Mouse (Mus musculus) heart, embryonic 14.5 days (tissue): ENCODE measurements around the gene Cacna1a. TPM values are rescaled to one million over a fixed set of nuclear protein-coding genes. Genes with fewer than 3 reads are reported as not detected.

Experiments
- ATAC-seq: fragments of 200-750 bp; cut with Nextera tagmentation; 2 replicates; pipeline ENCODE4 v1.8.0; 2017; ENCODE audit warnings: low read depth, moderate TSS enrichment; ENCODE audit not compliant: insufficient number of reproducible peaks, insufficient read depth, low FRiP score
- H3K27ac ChIP-seq, 2 experiments: fragments of 200-500 bp in 1 of 2; fragments of 300-500 bp in 1 of 2; sonication (generic) in 1 of 2; replicated peaks in 1 of 2; 2 replicates each; pipeline ENCODE4 v1.5.1; 2012 to 2014; ENCODE audit warnings: low read depth in 2 of 2, low read length in 2 of 2, control low read depth in 1 of 2, mild to moderate bottlenecking in 1 of 2, mixed read lengths in 1 of 2; ENCODE audit not compliant: control insufficient read depth in 1 of 2, insufficient read depth in 1 of 2
- H3K27me3 ChIP-seq: fragments of 300-500 bp; sonication (generic); 2 replicates; pipeline ENCODE4 v1.6.1; 2014; ENCODE audit warnings: mild to moderate bottlenecking, low read length, control low read depth; ENCODE audit not compliant: control insufficient read depth, insufficient read depth
- H3K36me3 ChIP-seq: fragments of 300-500 bp; sonication (generic); 2 replicates; pipeline ENCODE4 v1.6.1; 2014; ENCODE audit warnings: mild to moderate bottlenecking, control low read depth, low read length, mixed read lengths; ENCODE audit not compliant: control insufficient read depth, insufficient read depth
- H3K4me1 ChIP-seq, 2 experiments: fragments of 200-500 bp in 1 of 2; fragments of 300-500 bp in 1 of 2; sonication (generic) in 1 of 2; 2 replicates each; pipeline ENCODE4 v1.6.1; 2012 to 2014; ENCODE audit warnings: low read length in 2 of 2, control low read depth in 1 of 2, mixed read lengths in 1 of 2; ENCODE audit not compliant: control insufficient read depth in 2 of 2, insufficient read depth in 2 of 2
- H3K4me2 ChIP-seq: fragments of 300-500 bp; sonication (generic); 2 replicates; pipeline ENCODE4 v1.6.1; 2014; ENCODE audit warnings: mild to moderate bottlenecking, low read length
- H3K4me3 ChIP-seq, 2 experiments: fragments of 200-500 bp in 1 of 2; fragments of 300-500 bp in 1 of 2; sonication (generic) in 1 of 2; 2 replicates each; pipeline ENCODE4 v1.5.1; 2012 to 2014; ENCODE audit warnings: low read length in 2 of 2, mild to moderate bottlenecking in 2 of 2, control low read depth in 1 of 2, low read depth in 1 of 2, moderate library complexity in 1 of 2; ENCODE audit not compliant: control insufficient read depth in 1 of 2, insufficient read depth in 1 of 2
- H3K9ac ChIP-seq: fragments of 300-500 bp; sonication (generic); 2 replicates; pipeline ENCODE4 v1.6.1; 2014; ENCODE audit warnings: mild to moderate bottlenecking, low read length
- H3K9me3 ChIP-seq: fragments of 300-500 bp; sonication (generic); 2 replicates; pipeline ENCODE4 v1.6.1; 2016; ENCODE audit warnings: low read length, control low read depth; ENCODE audit not compliant: control insufficient read depth
- WGBS: fragments of 180-500 bp; shearing (Covaris S2); extraction: QIAGEN DNeasy Blood & Tissue Kit; methylation state at CpG from one replicate; pipeline ENCODE4 v1.1.7; 2014; 5-methylcytosine and 5-hydroxymethylcytosine counted together
- polyA plus RNA-seq: library from polyadenylated mRNA; unstranded; fragments of >200 nt; fragmentation: Nextera tagmentation; extraction: Ambion mirVana; gene quantifications from 2 replicates; pipeline ENCODE4 v1.2.1, GENCODE M21; 2014

The Cacna1a gene
- polyA plus RNA-seq, 1 experiment from 2014 or later, result 8.4 TPM

DNA sequence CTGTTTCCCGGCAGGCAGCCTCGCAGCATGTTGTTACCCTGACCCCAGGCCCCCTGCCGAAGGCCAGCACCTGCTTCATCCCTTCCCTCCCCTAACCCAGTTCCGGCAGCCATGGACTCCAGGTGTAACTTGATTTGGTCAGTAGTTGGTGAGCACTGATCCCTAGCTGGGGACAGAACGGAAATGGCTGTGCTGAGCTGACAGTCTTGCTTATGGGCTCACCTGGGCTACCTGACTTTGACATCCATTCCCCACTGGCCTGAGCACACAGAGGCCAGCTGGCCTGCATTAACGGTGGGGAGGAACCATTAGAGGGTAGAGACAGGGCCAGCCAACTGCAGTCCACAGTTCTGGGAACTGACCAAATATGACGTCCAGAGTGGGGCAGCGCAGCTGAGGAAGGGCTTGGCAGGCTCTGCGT, 58.3 kb downstream of the Cacna1a start:
- H3K4me3 ChIP-seq, result no peak overlapping the region
- H3K9me3 ChIP-seq, result no peaks in the 10 kb centered on the region
- H3K27me3 ChIP-seq, result no peaks in the 10 kb centered on the region
- H3K27ac ChIP-seq, result no peak overlapping the region
- no peak overlapping the region for H3K4me2 ChIP-seq
- H3K36me3 ChIP-seq, result no peaks in the 10 kb centered on the region
- 78% methylated on average over 9 of the region's 9 CpGs for WGBS
- ATAC-seq, result no peak
- H3K9ac ChIP-seq, result no peak overlapping the region
- H3K4me1 ChIP-seq, result peaks cover 0 to 4% of the 10 kb centered on the region in 2 experiments; a peak in 2 of 4 replicates

DNA sequence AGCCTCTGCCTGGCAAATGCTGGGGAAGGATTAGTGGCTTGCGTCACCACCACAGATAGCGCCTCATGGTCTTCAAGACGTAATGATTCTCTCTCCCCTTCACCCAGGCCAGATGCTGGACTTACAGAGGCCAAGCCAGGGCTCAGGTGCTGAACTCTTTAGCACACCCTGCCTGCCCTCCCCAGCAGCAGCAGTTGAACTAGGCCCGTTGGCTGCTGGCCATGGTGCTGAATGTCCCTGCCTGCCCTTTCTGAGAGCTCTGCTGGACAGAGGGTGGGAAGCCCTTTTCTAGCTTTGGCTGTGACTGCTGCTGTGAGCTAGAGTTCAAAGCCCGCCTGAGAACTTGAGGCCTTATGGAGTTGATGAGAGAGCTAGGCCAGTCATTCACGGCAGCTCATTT, 66.3 kb downstream of the Cacna1a start:
- ATAC-seq, result no peak
- no peak overlapping the region for H3K27ac ChIP-seq
- H3K27me3 ChIP-seq, result no peaks in the 10 kb centered on the region
- WGBS, result 18% methylated on average over 6 of the region's 6 CpGs
- H3K4me2 ChIP-seq, result no peak overlapping the region
- peaks cover 2 to 4% of the 10 kb centered on the region in 2 experiments; a peak in 1 of 4 replicates for H3K4me1 ChIP-seq
- H3K9me3 ChIP-seq, result no peaks in the 10 kb centered on the region
- H3K36me3 ChIP-seq, result no peaks in the 10 kb centered on the region
- H3K4me3 ChIP-seq, result no peak overlapping the region
- no peak overlapping the region for H3K9ac ChIP-seq

DNA sequence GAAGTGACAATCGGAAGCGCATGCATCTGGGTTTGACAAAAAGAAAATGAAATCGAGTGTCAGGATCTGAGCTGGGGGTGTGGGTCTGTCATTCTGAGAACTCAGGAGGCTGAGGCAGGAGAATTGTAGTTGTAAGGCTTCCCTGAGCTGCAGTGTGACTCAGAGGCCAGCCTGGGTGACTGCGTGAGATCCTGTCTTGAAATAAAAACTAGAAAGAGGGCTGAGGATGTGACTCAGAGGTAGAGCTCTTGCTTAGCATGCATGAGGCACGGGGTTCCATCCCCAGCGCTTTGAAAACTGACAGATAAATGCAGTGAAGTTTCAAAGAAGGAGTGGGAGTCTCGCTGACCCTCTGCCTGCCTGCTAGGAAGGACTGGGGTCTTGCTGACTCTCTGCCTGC, 70.6 kb downstream of the Cacna1a start:
- Histone ChIP-seq H3K9ac (no peak overlapping the region), H3K4me2 (no peak overlapping the region), H3K4me1 (peaks cover 11 to 16% of the 10 kb centered on the region in 2 experiments; a peak in 3 of 4 replicates), H3K9me3 (peaks cover 15% of the 10 kb centered on the region), H3K27ac (no peak overlapping the region), H3K4me3 (no peak overlapping the region), H3K27me3 (no peaks in the 10 kb centered on the region), H3K36me3 (no peaks in the 10 kb centered on the region)
- ATAC-seq, result no peak
- WGBS, result 59% methylated on average over 7 of the region's 7 CpGs

DNA sequence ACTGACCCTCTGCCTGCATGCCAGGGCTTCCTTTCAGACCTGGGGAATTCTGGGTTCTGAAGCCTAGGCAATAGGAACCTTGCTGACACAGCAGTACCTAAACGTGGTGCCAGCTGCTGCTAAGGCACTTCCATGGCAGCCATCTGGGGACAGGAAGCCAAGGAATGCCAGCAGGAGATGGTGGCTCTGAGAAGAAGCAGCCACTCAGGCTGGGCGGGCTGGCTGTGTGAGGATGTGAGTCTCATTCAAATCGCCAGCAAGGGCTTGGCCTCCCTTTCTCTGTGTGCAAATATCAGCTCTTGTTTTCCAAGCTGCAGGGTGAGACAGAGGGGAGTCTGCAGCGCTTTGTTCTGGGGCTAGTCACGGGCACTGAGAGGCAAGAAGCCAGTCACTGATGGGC, 71.0 kb downstream of the Cacna1a start:
- peaks cover 15% of the 10 kb centered on the region for H3K9me3 ChIP-seq
- no peaks in the 10 kb centered on the region for H3K36me3 ChIP-seq
- H3K27ac ChIP-seq, result no peak overlapping the region
- ATAC-seq, result no peak
- H3K27me3 ChIP-seq, result no peaks in the 10 kb centered on the region
- 29% methylated on average over 5 of the region's 5 CpGs for WGBS
- peaks cover 11 to 16% of the 10 kb centered on the region in 2 experiments; a peak in 3 of 4 replicates for H3K4me1 ChIP-seq
- H3K4me2 ChIP-seq, result no peak overlapping the region
- no peak overlapping the region for H3K9ac ChIP-seq
- no peak overlapping the region for H3K4me3 ChIP-seq

DNA sequence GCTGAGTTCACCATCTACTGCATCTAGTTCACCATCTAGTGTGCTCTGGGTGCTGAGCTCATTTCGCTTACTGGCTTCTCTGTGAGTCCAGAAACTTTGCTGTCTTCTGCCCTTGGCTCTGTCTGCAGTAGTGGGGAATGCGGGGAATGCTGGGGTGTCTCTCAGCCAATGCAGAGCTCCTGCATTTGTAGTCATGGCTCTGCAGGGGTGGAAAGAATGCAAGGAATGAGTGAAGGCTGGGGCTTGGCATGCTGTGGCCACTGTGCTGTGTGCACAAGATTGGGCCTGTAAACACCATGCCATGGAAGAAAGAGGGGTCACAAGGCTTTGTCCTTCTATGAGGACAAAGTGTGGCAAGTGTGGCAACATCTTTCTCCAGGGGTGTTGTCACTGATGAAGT, 72.5 kb downstream of the Cacna1a start:
- no peak overlapping the region for H3K9ac ChIP-seq
- H3K4me2 ChIP-seq, result no peak overlapping the region
- no peak overlapping the region for H3K4me3 ChIP-seq
- ATAC-seq, result no peak
- H3K27ac ChIP-seq, result peak overlapping the region; percentile 20 to 71; a peak in 3 of 4 replicates
- H3K36me3 ChIP-seq, result no peaks in the 10 kb centered on the region
- H3K4me1 ChIP-seq, result peaks cover 11 to 16% of the 10 kb centered on the region in 2 experiments; a peak in 3 of 4 replicates
- H3K9me3 ChIP-seq, result peaks cover 15% of the 10 kb centered on the region
- no peaks in the 10 kb centered on the region for H3K27me3 ChIP-seq
- WGBS, result 14% methylated on average over 2 of the region's 2 CpGs

DNA sequence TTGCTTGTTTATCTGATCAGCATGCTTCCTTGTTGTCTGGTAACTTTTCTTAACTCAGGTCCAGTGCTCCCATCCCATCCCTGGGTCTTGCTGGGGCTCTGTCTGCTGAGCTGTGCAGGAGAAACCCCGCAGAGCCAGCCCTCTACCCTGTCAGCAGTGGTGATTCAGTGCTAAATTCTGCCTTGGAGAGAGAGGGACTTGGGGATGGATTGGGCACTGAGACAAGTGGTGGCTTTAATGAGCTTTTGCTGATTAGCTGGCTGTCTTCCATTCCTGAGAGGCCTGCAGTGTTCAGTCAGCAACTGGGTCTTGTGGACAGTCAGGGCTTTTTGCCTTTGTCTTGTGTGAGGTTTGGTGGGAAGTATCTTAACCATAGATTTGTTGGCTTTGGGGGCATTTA, 78.7 kb downstream of the Cacna1a start:
- H3K27ac ChIP-seq, result no peak overlapping the region
- H3K27me3 ChIP-seq, result no peaks in the 10 kb centered on the region
- H3K4me2 ChIP-seq, result no peak overlapping the region
- H3K9ac ChIP-seq, result no peak overlapping the region
- H3K9me3 ChIP-seq, result 0 out of 2 replicates have a peak, but pooled peaks cover 7% of the 10 kb centered on the region
- no peaks in the 10 kb centered on the region for H3K4me1 ChIP-seq
- 29% methylated on average over 1 of the region's 1 CpGs for WGBS
- no peak; the same call in 1 of the 2 replicates for ATAC-seq
- no peaks in the 10 kb centered on the region for H3K36me3 ChIP-seq
- no peak overlapping the region for H3K4me3 ChIP-seq

DNA sequence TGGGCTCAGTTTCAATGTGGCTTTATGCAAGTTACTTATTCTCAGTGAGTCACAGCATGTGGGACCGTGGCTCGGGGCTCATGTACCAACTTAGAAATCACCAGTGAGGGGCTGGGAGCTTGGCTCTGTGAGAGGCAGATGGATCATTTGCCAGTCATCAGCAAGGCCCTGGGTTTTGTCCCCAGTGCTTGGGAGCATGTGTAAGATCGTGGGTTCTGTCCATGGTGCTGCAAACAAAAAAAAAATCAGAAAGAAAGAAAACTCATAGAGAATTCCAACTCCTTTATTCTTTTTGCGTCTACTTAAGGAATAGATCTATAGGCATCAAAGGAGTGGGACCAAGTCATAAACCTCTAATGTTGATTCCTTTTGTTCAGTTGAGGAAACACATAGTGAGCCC, 80.8 kb downstream of the Cacna1a start:
- 75% methylated on average over 4 of the region's 4 CpGs for WGBS
- no peak overlapping the region for H3K27ac ChIP-seq
- no peak overlapping the region for H3K4me3 ChIP-seq
- no peak for ATAC-seq
- no peaks in the 10 kb centered on the region for H3K9me3 ChIP-seq
- H3K4me2 ChIP-seq, result no peak overlapping the region
- H3K27me3 ChIP-seq, result no peaks in the 10 kb centered on the region
- H3K36me3 ChIP-seq, result no peaks in the 10 kb centered on the region
- no peak overlapping the region for H3K9ac ChIP-seq
- H3K4me1 ChIP-seq, result no peaks in the 10 kb centered on the region

DNA sequence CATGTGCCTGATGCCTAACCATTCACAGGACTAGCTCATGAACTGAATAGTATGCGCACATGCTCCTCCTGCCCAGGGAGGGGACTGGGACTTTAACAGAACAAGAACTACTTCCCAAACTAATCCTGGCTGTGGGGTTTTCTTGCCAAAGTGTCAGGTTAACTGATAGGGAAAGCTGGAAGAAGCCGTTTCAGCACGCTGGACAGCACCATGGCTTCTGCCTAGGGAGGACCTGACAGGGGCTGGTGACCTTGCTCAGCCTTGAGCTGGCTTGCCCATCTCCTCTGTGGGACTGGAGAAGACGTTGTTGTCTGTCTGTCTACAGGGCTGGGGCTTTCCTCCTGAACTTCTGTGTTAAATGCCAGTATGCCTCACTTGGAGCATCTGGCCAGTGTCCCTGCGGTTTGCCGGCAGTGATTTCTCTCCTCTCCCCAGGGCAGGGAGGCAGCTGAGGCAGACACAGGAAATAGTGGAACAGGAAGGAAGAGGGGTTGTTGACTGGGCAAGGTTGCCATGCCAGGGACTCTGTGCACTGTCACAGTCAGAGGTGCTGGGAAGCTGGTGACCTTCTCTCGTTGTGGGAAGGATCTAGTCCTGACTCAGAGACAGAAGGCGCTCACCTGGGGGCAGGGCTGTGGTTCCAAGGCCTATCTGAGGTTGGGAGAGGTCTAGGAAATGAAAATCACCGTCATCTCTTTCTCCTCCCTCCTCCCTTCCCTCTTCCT, 83.2 kb downstream of the Cacna1a start:
- Histone ChIP-seq H3K9ac (no peak overlapping the region), H3K4me2 (no peak overlapping the region), H3K9me3 (no peaks in the 10 kb centered on the region), H3K27ac (no peak overlapping the region), H3K36me3 (no peaks in the 10 kb centered on the region), H3K27me3 (no peaks in the 10 kb centered on the region), H3K4me1 (no peaks in the 10 kb centered on the region), H3K4me3 (no peak overlapping the region)
- 40% methylated on average over 9 of the region's 9 CpGs for WGBS
- no peak for ATAC-seq
